Mouse (Mus musculus): Measurements from ENCODE around the gene Olfr898. TPM values are rescaled to one million over a fixed set of nuclear protein-coding genes. Genes with fewer than 3 reads are reported as not detected.

The Olfr898 gene
- not detected in 2 replicates for polyA plus RNA-seq (2011; ENCODE audit: insufficient read depth, insufficient read length, low replicate concordance, missing spikeins)

- H3K27ac ChIP-seq (ENCODE audit: control insufficient read depth, insufficient read depth, low read depth, low read length, poor library complexity) = no peak within 1 kb of the TSS
- H3K4me3 ChIP-seq (replicated peaks; ENCODE audit: control insufficient read depth, low read depth, low read length) = no peak within 1 kb of the TSS
- WGBS = 94% methylated on average over 4 of the region's 4 CpGs
- H3K4me1 ChIP-seq (ENCODE audit: control insufficient read depth, insufficient read depth, low read length) = no peaks in the 10 kb centered on the region
- TF ChIP-seq POLR2A (IDR thresholded peaks at IDR 0.05; ENCODE audit: borderline replicate concordance, control insufficient read depth, low read depth, low read length) (no peak), CTCF (IDR thresholded peaks at IDR 0.05; ENCODE audit: control insufficient read depth, insufficient read depth, low read length) (no peak)
These were observed at the start of gene Olfr898 for GRCm38 (mm10) chr9:38348111-38348510. Olfr898 (plus strand) TSS chr9:38348411.

GRCm38 (mm10) chr9:38328760-38329159 is 19.5 kb upstream of the Olfr898 start, which contains the start of gene Olfr25:
Olfr25 (plus strand) TSS chr9:38329060.
- WGBS = 66% methylated on average over 3 of the region's 3 CpGs
- TF ChIP-seq POLR2A (IDR thresholded peaks at IDR 0.05; ENCODE audit: borderline replicate concordance, control insufficient read depth, low read depth, low read length) (no peak), CTCF (IDR thresholded peaks at IDR 0.05; ENCODE audit: control insufficient read depth, insufficient read depth, low read length) (no peak)
- no peaks in the 10 kb centered on the region for H3K4me1 ChIP-seq (ENCODE audit: control insufficient read depth, insufficient read depth, low read length)
- H3K27ac ChIP-seq (ENCODE audit: control insufficient read depth, insufficient read depth, low read depth, low read length, poor library complexity) = no peak within 1 kb of the TSS
- no peak within 1 kb of the TSS for H3K4me3 ChIP-seq (replicated peaks; ENCODE audit: control insufficient read depth, low read depth, low read length)

- Histone ChIP-seq H3K4me3 (replicated peaks; ENCODE audit: control insufficient read depth, low read depth, low read length) (no peak within 1 kb of the TSS), H3K27ac (ENCODE audit: control insufficient read depth, insufficient read depth, low read depth, low read length, poor library complexity) (no peak within 1 kb of the TSS), H3K4me1 (ENCODE audit: control insufficient read depth, insufficient read depth, low read length) (no peaks in the 10 kb centered on the region)
- TF ChIP-seq CTCF (IDR thresholded peaks at IDR 0.05; ENCODE audit: control insufficient read depth, insufficient read depth, low read length) (no peak), POLR2A (IDR thresholded peaks at IDR 0.05; ENCODE audit: borderline replicate concordance, control insufficient read depth, low read depth, low read length) (no peak)
- WGBS = 91% methylated on average over 2 of the region's 2 CpGs
These were observed 18.4 kb downstream of the Olfr898 start, which contains the start of gene Olfr250 for GRCm38 (mm10) chr9:38366596-38366995. Olfr250 (plus strand) TSS chr9:38366896.

GRCm38 (mm10) chr9:38376786-38377185 is 28.6 kb downstream of the Olfr898 start, which contains the start of gene Olfr251:
Olfr251 (plus strand) TSS chr9:38377086.
- WGBS = 49% methylated on average over 2 of the region's 2 CpGs
- TF ChIP-seq POLR2A (IDR thresholded peaks at IDR 0.05; ENCODE audit: borderline replicate concordance, control insufficient read depth, low read depth, low read length) (no peak), CTCF (IDR thresholded peaks at IDR 0.05; ENCODE audit: control insufficient read depth, insufficient read depth, low read length) (no peak)
- Histone ChIP-seq H3K4me1 (ENCODE audit: control insufficient read depth, insufficient read depth, low read length) (no peaks in the 10 kb centered on the region), H3K27ac (ENCODE audit: control insufficient read depth, insufficient read depth, low read depth, low read length, poor library complexity) (no peak within 1 kb of the TSS), H3K4me3 (replicated peaks; ENCODE audit: control insufficient read depth, low read depth, low read length) (no peak within 1 kb of the TSS)

GRCm38 (mm10) chr9:38401398-38401797 is 53.2 kb downstream of the Olfr898 start, which contains the start of gene Olfr147:
Olfr147 (plus strand) TSS chr9:38401698.
- Histone ChIP-seq H3K4me3 (replicated peaks; ENCODE audit: control insufficient read depth, low read depth, low read length) (no peak within 1 kb of the TSS), H3K4me1 (ENCODE audit: control insufficient read depth, insufficient read depth, low read length) (no peaks in the 10 kb centered on the region), H3K27ac (ENCODE audit: control insufficient read depth, insufficient read depth, low read depth, low read length, poor library complexity) (no peak within 1 kb of the TSS)
- 66% methylated on average over 1 of the region's 1 CpGs for WGBS
- TF ChIP-seq CTCF (IDR thresholded peaks at IDR 0.05; ENCODE audit: control insufficient read depth, insufficient read depth, low read length) (no peak), POLR2A (IDR thresholded peaks at IDR 0.05; ENCODE audit: borderline replicate concordance, control insufficient read depth, low read depth, low read length) (no peak)

Other genes with a start within 250 kb of the Olfr898 start
- gene Olfr888, start 240.3 kb upstream of the Olfr898 start, polyA plus RNA-seq (2011; ENCODE audit: insufficient read depth, insufficient read length, low replicate concordance, missing spikeins) = not detected in 2 replicates
- 0.35 TPM in 1 of 2 replicates, not detected in the other for gene Olfr889, start 233.2 kb upstream of the Olfr898 start, polyA plus RNA-seq (2011; ENCODE audit: insufficient read depth, insufficient read length, low replicate concordance, missing spikeins)
- not detected in 2 replicates for gene Olfr890, start 205.9 kb upstream of the Olfr898 start, polyA plus RNA-seq (2011; ENCODE audit: insufficient read depth, insufficient read length, low replicate concordance, missing spikeins)
- not detected in 2 replicates for gene Olfr891, start 167.6 kb upstream of the Olfr898 start, polyA plus RNA-seq (2011; ENCODE audit: insufficient read depth, insufficient read length, low replicate concordance, missing spikeins)
- not detected in 2 replicates for gene Olfr893, start 140.0 kb upstream of the Olfr898 start, polyA plus RNA-seq (2011; ENCODE audit: insufficient read depth, insufficient read length, low replicate concordance, missing spikeins)
- not detected in 2 replicates for gene Olfr894, start 130.4 kb upstream of the Olfr898 start, polyA plus RNA-seq (2011; ENCODE audit: insufficient read depth, insufficient read length, low replicate concordance, missing spikeins)
- gene Olfr143, start 95.6 kb upstream of the Olfr898 start, polyA plus RNA-seq (2011; ENCODE audit: insufficient read depth, insufficient read length, low replicate concordance, missing spikeins) = not detected in 2 replicates
- not detected in 2 replicates for gene Olfr895, start 80.6 kb upstream of the Olfr898 start, polyA plus RNA-seq (2011; ENCODE audit: insufficient read depth, insufficient read length, low replicate concordance, missing spikeins)
- gene Olfr896-ps1, start 57.3 kb upstream of the Olfr898 start, polyA plus RNA-seq (2011; ENCODE audit: insufficient read depth, insufficient read length, low replicate concordance, missing spikeins) = not detected in 2 replicates
- gene Olfr25, start 19.4 kb upstream of the Olfr898 start, polyA plus RNA-seq (2011; ENCODE audit: insufficient read depth, insufficient read length, low replicate concordance, missing spikeins) = not detected in 2 replicates
- not detected in 2 replicates for gene Olfr250, start 18.5 kb downstream of the Olfr898 start, polyA plus RNA-seq (2011; ENCODE audit: insufficient read depth, insufficient read length, low replicate concordance, missing spikeins)
- gene Olfr251, start 28.7 kb downstream of the Olfr898 start, polyA plus RNA-seq (2011; ENCODE audit: insufficient read depth, insufficient read length, low replicate concordance, missing spikeins) = not detected in 2 replicates
- gene Olfr147, start 53.3 kb downstream of the Olfr898 start, polyA plus RNA-seq (2011; ENCODE audit: insufficient read depth, insufficient read length, low replicate concordance, missing spikeins) = not detected in 2 replicates
- not detected in 2 replicates for gene Olfr901, start 81.0 kb downstream of the Olfr898 start, polyA plus RNA-seq (2011; ENCODE audit: insufficient read depth, insufficient read length, low replicate concordance, missing spikeins)
- gene Olfr902, start 99.2 kb downstream of the Olfr898 start, polyA plus RNA-seq (2011; ENCODE audit: insufficient read depth, insufficient read length, low replicate concordance, missing spikeins) = not detected in 2 replicates
- not detected in 2 replicates for gene Olfr904, start 114.7 kb downstream of the Olfr898 start, polyA plus RNA-seq (2011; ENCODE audit: insufficient read depth, insufficient read length, low replicate concordance, missing spikeins)
- gene Olfr905, start 122.7 kb downstream of the Olfr898 start, polyA plus RNA-seq (2011; ENCODE audit: insufficient read depth, insufficient read length, low replicate concordance, missing spikeins) = 0.72 and 2.0 TPM in 2 replicates
- not detected in 2 replicates for gene Olfr906, start 138.7 kb downstream of the Olfr898 start, polyA plus RNA-seq (2011; ENCODE audit: insufficient read depth, insufficient read length, low replicate concordance, missing spikeins)
- gene Olfr907, start 147.4 kb downstream of the Olfr898 start, polyA plus RNA-seq (2011; ENCODE audit: insufficient read depth, insufficient read length, low replicate concordance, missing spikeins) = 0.70 TPM in 1 of 2 replicates, not detected in the other
- gene Olfr911-ps1, start 173.2 kb downstream of the Olfr898 start, polyA plus RNA-seq (2011; ENCODE audit: insufficient read depth, insufficient read length, low replicate concordance, missing spikeins) = 0.55 TPM in 1 of 2 replicates, not detected in the other
- not detected in 2 replicates for gene Olfr910, start 189.4 kb downstream of the Olfr898 start, polyA plus RNA-seq (2011; ENCODE audit: insufficient read depth, insufficient read length, low replicate concordance, missing spikeins)
- 0.23 TPM in 1 of 2 replicates, not detected in the other for gene Olfr912, start 231.8 kb downstream of the Olfr898 start, polyA plus RNA-seq (2011; ENCODE audit: insufficient read depth, insufficient read length, low replicate concordance, missing spikeins)
- gene Olfr913, start 244.3 kb downstream of the Olfr898 start, polyA plus RNA-seq (2011; ENCODE audit: insufficient read depth, insufficient read length, low replicate concordance, missing spikeins) = not detected in 2 replicates

Measured in bone marrow, adult 2 months (tissue).